Mouse (Mus musculus): ENCODE results near the gene Ap3s2.

Gene Ap3s2

GRCm38 (mm10) chr7:79846342-79846741, 74.1 kb downstream of the Ap3s2 start:
- intact Hi-C loops (cut with DNase I), result no loop called here

- intact Hi-C loops (cut with DNase I), result no loop called here
Observed at GRCm38 (mm10) chr7:79844090-79844802, 76.2 kb downstream of the Ap3s2 start.

DNA sequence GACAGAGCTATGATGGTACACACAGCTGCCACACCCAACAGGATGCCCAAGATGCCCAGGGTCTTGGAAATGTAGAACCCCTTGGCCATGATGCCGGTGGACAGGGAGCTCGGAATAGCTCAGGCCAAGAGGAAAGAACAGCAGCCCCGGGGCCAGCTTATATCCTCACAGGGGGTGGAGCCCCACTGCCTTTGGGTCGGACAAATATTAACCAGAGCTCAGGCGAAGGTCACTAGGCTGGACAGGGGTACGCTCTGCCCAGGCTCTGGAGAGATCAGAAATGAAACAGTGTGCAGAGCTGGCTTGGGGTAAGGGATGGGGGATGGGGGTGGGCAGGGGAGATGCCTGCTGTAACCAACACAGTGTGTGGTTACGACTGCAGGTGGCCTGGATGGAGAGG, 78.3 kb downstream of the Ap3s2 start:
- intact Hi-C loops (cut with DNase I), result no loop called here

DNA sequence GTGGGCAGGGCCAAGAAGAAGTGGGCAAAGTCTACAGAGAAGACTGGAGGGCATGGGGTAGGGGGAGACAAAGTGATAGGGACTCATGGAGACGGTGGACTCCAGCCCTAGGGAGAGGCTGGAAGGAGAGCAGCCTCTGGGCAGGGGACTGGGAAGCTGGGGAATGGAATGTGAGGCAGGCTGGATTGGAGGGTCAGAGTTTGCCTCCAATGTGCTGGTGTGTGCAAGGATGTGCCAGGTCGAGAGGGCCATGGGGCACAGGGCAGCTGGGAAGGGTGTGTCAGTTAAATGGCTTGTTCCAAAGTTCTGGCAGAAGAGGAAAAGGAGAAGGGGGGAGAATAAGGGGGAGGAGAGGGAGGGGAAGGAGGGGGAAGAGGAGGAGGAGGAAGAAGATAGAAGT, 83.2 kb downstream of the Ap3s2 start:
- intact Hi-C loops (cut with DNase I), result no loop called here

DNA sequence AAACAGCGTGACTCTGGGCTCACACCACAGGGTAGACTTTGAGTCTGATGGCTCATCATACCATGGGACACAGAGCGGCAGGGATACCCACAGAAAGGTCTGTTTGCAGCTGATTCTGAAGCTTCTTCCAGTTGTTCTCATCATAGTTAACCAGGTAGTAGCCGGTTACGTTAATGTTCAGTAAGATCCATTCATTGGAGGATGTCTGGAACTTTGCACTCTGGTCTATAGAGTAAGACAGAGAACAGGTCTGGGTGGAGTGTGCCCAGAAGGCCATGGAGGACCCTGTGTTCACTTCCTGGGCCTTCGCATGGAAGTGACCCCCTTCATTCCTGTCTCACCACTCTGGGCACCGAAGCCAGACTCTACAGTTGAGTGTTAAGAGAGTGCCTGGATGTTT, 85.3 kb downstream of the Ap3s2 start:
- intact Hi-C loops (cut with DNase I), result no loop called here

GRCm38 (mm10) chr7:79832980-79833379, 87.5 kb downstream of the Ap3s2 start:
- intact Hi-C loops (cut with DNase I), result no loop called here

GRCm38 (mm10) chr7:79831585-79831984, 88.9 kb downstream of the Ap3s2 start:
- intact Hi-C loops (cut with DNase I), result no loop called here

GRCm38 (mm10) chr7:79831145-79831544, 89.3 kb downstream of the Ap3s2 start:
- intact Hi-C loops (cut with DNase I), result no loop called here

DNA sequence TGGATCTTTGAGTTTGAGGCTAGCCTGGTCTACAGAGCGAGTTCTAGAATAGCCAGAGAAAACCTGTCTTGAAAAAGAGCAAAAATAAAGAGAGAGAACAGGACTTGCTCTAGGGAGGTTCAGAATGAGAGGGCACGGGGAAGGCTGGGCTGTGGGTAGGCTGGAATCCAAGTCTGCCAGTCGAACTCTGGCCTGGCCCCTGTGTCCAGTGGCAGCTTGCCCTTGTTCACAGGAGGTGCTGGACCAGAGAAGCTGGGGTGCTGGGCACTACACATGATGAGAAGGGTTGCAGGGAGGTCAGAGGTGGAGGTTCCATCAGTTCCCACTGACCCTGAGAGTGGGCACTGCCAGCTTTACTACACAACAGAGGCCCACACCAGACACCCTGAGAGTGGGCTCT, 92.1 kb downstream of the Ap3s2 start:
- intact Hi-C loops (cut with DNase I), result no loop called here

Small RNAs within 50 kb of the gene (microRNA-seq; reads per million reads assigned to microRNA genes)
- gene Gm24541, result 0 reads per million in 2 experiments
